Mouse (Mus musculus) thymus, postnatal 36 days (tissue): ENCODE results near the gene Cpeb1.

Experiments used
- DNase-seq, 2 experiments: peaks; one replicate each; pipeline ENCODE4 v3.0.0; 2022; ENCODE audit warnings: mixed read lengths in 2 of 2

Cpeb1 gene

GRCm38 (mm10) chr7:81369724-81370123, 85.5 kb downstream of the Cpeb1 start:
- DNase-seq: no peak

DNA sequence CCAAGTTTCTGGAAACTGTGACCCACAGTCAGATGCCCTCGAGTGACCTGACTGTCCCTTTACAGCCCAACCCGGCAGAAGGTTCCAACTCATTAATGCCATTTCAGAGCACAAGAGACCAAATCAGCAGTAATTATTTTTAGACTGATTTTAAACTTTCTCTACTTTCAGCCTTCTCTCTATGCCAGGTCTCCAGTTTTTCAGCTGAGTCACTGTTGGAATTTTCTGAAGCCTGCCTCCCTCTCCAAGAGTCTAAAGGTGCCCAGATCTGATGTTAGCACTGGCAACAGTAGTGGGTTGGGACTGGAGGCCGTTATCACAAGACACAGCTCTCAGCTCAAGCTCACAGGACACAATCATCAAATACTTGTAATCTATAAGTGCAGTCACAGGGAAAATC, 87.3 kb downstream of the Cpeb1 start:
- DNase-seq: no peak

- DNase-seq: no peak
Observed at GRCm38 (mm10) chr7:81356975-81357374, 98.3 kb downstream of the Cpeb1 start.

DNA sequence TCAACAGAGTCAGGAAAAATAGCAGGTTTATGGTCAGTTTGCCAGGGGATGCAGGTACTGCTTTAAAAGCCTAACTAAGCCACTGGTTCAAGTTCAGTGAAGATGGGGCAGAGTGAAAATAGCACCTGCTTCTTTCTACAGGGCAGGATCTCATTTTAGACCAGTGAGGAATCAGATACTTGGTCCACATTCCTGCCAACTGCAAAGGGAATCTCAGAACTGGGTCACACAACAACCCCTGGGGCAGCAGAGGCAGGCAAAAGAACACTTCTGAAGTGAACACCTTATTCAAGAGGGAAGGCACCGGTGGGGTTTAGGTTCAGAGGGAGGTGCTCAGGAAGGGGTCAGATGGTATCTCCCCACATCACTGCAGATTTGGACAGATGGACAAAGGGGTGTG, 98.9 kb downstream of the Cpeb1 start:
- DNase-seq: no peak

DNA sequence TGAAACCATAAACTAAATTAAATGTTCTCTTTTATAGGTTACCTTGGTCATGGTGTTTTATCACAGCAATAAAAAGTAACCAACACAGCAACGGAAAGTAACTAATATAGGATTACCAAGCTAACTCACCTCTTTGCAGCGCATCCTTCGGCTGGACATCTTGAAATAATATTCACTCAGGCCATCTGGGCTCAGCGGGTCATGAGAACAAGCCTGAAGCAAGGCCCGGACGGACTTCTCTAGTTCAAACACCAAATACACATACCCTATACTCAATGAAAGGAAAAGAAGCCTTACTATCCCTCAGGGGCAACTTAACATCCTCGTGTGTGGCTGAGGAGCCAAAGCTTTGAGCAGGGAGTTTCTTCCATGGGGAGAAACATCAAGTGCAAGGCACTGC, 99.5 kb downstream of the Cpeb1 start:
- no peak for DNase-seq

GRCm38 (mm10) chr7:81351826-81352225, 103.4 kb downstream of the Cpeb1 start:
- peak; percentile 33 to 50 for DNase-seq

- DNase-seq: no peak
Observed at GRCm38 (mm10) chr7:81348206-81348605, 107.1 kb downstream of the Cpeb1 start.

GRCm38 (mm10) chr7:81345447-81346170, 109.7 kb downstream of the Cpeb1 start:
- DNase-seq: no peak

DNA sequence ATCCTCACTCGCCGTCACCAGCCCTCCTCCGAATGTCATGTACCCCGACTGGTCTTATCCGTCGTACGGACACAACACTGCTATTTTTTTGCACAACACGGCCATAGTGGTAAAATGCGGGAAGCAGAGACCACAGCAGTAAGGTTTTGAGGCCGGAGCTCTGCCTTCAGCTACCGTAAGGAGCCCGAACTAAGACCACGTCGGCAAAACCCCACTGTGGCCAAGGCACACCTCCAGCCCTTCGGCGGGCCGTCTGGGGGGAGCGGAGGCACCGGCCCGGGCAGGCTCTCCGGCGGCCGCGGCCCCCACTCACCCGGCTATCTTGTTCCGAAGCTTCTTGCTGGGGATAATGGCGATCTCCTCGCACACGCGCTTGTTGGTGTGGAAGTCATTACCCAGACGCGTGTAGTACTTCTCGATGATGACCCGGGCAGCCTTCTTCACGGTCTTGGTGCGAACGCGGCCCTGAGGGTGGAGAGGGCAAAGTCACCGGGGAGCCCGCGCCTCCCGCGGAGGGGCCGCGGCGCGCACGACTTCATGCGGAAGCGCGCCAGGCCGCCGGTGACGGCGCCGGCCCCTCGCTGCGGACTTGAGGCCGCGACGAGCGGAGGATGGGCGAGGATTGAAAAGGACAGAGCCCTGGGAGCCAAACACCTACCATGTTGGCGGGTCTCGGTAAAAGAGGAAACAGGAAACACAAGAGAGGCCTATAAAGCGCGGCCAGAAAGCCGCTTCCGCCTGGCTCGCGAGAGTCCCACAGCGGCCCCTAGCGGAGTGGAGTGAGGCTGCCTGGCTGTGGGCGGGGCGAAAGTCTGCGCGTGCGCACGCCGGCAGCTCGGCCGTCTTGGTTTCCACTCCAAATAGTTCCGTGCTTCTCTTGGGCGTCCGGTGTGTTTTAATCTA, 110.5 kb downstream of the Cpeb1 start, which contains the start of gene Rps17:
TSS of gene Rps17 (minus strand) at position 711 of the 903 bp plus-strand sequence.
- DNase-seq: peak; percentile 95 to 98

DNA sequence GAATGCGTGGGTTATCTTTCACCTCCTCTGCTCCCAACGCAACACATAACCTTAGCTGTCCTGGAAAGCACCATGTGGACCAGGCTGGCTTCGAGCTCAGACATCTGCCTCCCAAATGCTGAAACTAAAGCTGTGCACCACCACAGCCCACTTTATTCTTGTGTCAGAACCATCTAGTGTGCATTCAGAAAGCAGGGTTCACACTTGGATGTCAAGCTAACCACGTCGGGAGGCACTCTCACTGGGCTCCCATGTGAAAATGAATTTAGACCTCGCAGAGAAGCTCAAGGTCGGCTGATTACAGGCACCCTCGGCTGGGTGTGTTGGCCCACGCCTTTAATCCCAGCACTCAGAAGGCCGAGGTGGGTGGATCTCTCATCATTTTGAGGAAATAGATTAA, 111.4 kb downstream of the Cpeb1 start:
- DNase-seq: no peak

GRCm38 (mm10) chr7:81343316-81343715, 111.9 kb downstream of the Cpeb1 start:
- DNase-seq: no peak

DNA sequence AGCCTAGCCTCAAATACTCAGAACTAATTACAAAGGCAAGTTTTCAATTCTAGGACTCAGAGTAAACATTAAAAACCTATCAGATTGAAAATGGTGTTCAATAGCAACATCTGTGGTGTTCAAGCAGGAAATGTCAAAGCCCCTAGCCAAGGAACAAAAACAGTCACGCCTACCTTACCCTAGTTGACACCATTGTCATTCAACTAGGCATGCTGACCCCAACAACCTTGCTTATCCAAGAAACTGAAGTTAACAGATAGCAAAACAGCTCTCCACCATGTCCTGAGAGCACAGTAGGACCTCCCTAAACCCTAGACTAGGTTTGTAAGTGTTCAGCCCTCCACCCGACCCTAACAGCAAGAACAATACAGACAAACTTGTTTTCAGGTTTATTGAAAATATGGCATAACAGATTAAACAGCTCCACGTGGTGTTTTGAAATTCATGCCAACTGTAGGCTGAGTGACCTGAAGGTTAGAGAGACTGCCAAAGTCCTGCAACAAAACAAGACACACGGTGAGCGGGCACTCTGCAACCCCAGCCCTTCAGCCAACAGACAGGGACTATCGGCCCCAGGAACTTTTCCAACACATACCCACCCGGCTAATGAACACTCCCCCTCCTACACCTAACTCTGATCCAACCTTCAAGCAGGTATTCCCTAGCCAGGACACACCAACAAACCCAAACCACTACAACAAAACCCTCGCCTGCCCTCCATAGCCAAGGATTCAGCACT, 112.7 kb downstream of the Cpeb1 start:
- no peak for DNase-seq

DNA sequence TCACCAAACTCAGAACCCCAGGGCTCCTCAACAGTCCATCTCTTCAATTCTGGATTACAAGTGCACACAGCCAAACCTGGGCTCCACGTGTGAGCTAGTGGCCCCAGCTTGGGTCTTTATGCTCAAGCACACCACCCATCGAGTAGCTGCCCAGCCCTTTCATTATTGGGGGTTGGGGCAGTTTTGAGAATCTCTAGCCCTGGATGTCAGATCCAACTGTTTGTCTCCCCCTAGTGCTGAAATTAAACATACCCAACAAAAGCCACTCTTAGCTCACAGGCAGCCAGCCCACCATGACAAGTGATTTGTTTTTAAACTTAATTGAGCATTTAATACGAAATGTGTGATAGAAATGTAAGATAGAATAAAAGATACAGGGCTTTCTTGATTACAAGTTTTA, 113.7 kb downstream of the Cpeb1 start:
- DNase-seq: no peak

- DNase-seq: peak; percentile 56 to 62
Observed at GRCm38 (mm10) chr7:81339783-81340182, 115.5 kb downstream of the Cpeb1 start.

DNA sequence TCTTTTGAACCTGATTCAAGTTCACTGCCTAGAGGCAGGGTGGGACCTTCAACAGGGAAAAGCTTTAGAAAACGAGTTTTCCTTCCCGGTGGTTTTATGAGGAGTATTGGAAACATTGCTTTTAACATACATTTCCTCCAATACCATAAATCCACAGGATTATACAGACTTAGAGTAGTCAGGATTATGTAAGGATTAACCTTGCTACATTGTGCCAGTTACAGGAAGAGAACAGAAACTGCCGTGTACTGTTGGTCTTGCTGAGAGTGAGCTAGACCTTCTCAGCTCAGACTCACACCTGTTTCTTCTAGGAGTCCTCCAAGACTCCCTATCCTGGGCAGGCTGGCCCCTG, 116.8 kb downstream of the Cpeb1 start:
- DNase-seq: no peak

DNA sequence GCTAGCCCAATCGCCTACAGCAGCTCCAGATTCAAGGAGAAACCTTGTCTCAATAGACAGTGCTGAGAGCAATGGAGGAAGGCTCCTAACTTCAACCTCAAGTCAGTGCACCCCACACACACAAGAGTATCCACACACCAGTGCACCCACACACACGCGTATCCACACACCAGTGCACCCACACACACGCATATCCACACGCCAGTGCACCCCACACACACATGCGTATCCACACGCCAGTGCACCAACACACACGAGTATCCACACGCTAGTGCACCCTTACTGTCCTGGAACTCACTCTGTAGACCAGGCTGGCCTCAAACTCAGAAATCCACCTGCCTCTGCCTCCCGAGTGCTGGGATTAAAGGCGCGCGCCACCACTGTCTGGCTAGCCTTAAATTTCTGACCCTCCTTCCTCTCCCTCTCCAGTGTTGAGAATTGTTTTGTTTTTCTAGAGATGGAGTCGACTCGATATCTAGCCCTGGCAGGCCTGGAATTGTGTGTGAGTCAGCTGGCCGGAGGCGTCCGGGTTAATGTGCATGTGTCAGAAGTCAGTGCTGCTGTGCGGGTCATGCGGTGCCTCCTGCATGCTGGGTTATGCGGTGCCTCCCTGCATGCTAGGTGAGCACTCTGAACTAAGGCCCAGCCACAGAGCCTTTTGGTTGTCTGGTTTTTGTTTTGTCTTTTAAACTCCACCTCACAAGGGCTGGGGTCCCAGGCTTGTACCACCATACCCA, 117.3 kb downstream of the Cpeb1 start:
- no peak for DNase-seq

DNA sequence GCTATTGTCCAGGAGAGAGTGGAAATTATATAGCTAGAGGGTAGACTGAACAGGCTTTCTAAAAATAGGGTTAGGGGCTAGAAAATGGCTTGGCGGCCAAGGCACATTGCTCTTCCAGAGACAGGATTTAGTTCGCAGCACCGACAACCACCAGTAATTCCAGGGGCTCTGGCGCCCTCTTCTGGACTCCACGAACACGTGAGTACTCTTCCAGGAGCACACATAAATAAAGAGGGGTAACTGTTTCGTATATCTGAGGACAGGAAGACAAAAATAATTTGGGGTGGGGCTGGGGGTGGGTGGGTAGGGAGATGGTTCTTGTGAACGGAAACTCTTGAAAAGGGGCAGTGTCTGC, 118.9 kb downstream of the Cpeb1 start:
- peak; percentile 37 to 44 for DNase-seq

DNA sequence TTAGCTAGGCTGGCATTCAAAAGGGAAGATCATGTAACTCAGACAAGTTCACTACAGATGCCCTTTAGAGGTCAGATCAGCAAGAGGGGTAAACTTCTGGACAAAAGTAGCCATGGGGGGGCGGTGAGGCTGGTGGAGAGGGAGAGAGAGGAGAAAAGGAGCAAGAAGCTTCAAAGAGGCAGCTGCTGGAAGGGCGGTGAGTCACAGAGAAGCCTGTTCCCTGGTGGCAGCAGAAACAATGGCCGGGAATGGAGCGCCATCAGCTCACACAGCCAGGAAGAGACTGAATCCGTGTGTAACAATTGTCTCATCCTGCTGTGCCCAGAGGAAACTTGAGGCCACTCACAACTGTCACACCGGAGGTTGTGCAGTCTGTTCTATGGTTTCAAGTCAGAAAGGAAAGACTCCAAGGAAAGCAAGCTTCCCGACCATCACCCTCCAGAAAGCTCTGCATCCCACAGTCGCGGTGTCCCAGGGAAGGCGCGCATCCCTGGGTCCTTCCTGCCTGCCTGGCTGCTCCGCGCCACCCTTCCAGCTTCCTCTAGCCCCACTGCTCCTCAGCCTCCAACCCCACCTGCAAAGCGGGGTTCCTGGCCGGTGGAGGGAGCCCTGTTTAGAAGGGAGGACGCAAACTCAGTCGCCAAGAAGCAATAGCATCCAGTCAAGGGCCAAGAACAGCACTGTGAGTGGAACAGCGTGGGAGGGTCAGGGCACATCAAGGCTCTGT, 119.4 kb downstream of the Cpeb1 start:
- no peak for DNase-seq

- no peak for DNase-seq
Observed at GRCm38 (mm10) chr7:81331851-81332250, 123.4 kb downstream of the Cpeb1 start.

DNA sequence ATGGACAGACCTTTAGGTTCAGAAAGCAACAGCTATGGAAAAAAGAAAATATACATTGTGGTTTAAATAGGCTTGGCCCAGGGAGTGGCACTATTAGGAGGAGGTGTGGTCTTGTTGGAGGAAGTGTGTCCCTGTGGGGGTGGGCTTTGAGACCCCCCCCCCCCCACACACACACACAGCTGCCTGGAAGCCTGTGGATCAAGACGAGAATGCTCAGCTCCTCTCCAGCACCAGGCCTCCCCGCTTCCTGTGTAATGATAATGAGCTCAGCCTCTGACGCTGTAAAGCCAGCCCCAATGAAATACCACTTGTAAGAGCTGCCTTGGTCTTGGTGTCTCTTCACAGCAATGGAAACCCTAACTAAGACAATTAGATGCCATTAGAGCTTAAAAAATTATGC, 124.5 kb downstream of the Cpeb1 start:
- no peak for DNase-seq

DNA sequence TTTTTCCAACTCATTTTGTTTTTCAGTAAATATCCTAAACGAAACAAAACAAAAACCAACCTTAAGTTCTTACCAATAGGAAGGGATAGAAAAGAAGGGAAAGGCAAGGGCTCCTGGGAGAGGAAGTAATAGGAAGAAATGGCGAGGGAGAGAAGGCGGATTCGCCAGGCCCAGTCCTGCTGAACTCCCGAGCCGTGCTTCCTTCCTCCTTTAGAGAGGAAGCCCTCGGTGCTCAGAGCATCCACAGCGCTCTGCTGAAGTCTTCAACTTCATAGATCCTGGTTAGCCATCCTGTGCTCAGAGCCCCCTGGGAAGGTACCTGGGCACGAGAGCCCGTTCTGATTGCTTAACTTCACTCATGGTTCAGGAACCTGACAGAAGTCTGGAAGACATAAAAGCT, 127.6 kb downstream of the Cpeb1 start:
- no peak for DNase-seq

DNA sequence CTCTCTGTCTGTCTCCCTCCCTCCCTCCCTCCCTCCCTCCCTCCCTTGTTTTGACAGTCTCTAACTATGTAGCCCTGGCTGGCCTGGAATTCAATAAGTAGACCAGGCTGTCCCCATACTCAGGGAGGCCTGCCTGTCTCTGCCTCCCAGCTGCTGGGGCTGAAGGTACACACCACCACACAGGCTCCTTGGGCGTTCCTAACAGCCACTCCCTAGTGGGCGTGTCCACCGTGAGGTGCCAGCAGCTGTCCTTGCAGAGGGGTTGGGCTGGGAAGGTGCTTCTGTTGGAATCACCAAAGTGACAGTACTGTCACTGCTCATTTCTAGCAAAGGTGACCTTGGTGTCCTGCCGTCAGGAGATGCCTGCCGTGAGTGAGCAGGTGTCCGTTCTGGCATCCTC, 128.4 kb downstream of the Cpeb1 start:
- no peak for DNase-seq
